In the genomic region with DNA sequence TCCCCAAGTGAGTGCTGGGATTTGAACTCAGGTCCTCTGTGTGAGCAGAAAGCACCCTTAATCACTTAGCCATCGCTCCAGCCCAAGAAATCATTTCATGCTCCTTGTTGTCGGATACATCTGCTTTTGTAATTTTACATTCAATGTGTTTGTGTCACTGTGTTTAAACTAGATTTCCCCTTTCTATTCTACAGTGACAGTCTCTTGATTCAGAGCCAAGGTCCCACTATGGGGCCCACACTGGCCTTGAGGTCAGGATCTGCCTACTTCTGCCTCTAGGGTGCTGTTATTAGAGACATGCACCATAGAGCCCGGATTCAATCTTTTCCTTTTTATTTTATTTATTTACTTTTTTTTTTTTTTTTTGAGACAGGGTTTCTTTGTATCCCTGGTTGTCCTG, we compare ENCODE assay signal across 24 mouse cellular contexts. TPM values are rescaled to one million over a fixed set of nuclear protein-coding genes. Genes with fewer than 3 reads are reported as not detected.
DNase-seq lines count a peak whose midpoint lies in the region; ATAC-seq lines count a peak whose summit lies in the region.
"Had no signal": no experiment of that assay in that cellular context is flagged by ENCODE, and none has a peak within 500 bp of the region (broad histone marks: within the 10 kb centered on the region; RNA-seq: fewer than 3 reads in every experiment).

No protein-coding gene starts in this region.

- no peaks in the 10 kb centered on the region for H3K4me1 ChIP-seq in heart, embryonic 12.5 days (replicated peaks)
- H3K4me1 ChIP-seq: embryonic facial prominence, embryonic 13.5 days; embryonic facial prominence, embryonic 15.5 days; forebrain, embryonic 10.5 days had no signal

- WGBS in heart, embryonic 12.5 days, result 82% methylated on average over 3 of the region's 3 CpGs

- H3K27ac ChIP-seq in heart, embryonic 12.5 days (ENCODE audit: poor library complexity, severe bottlenecking), result no peak overlapping the region
- H3K27ac ChIP-seq: embryonic facial prominence, embryonic 13.5 days; embryonic facial prominence, embryonic 15.5 days; forebrain, embryonic 10.5 days had no signal

- DNase-seq in adrenal gland, postnatal 36 days, result peak; percentile 7 to 17
- no peak for DNase-seq in adrenal gland, postnatal 10 days
- DNase-seq in heart, adult 11 months, result peak; percentile 52
- DNase-seq in testis, postnatal 10 days (ENCODE audit: low spot score), result peak; percentile 22
- DNase-seq in testis, postnatal 14 days (ENCODE audit: low spot score), result no peak
- DNase-seq: adrenal gland, postnatal 14 days; cerebellum, adult 11 months; cerebellum, adult 18-20 months; cerebellum, adult 8-10 months; cerebellum, adult 9-11 months; cerebellum, postnatal 14 days; cerebellum, postnatal 36 days; embryo, embryonic 11 days had no signal

- H3K9ac ChIP-seq in heart, embryonic 12.5 days, result no peak overlapping the region
- H3K9ac ChIP-seq: embryonic facial prominence, embryonic 13.5 days; embryonic facial prominence, embryonic 15.5 days had no signal

- 0 out of 2 replicates have a peak, but pooled peaks cover 6% of the 10 kb centered on the region for H3K27me3 ChIP-seq in heart, embryonic 12.5 days (replicated peaks)
- H3K27me3 ChIP-seq: embryonic facial prominence, embryonic 13.5 days; embryonic facial prominence, embryonic 15.5 days had no signal

- no peaks in the 10 kb centered on the region for H3K36me3 ChIP-seq in heart, embryonic 12.5 days
- H3K36me3 ChIP-seq: embryonic facial prominence, embryonic 13.5 days; embryonic facial prominence, embryonic 15.5 days; forebrain, embryonic 10.5 days had no signal

- H3K4me3 ChIP-seq in heart, embryonic 12.5 days, result no peak overlapping the region
- H3K4me3 ChIP-seq: embryonic facial prominence, embryonic 13.5 days; embryonic facial prominence, embryonic 15.5 days; erythroblast, embryonic 14.5 days; forebrain, embryonic 10.5 days had no signal

- ATAC-seq in heart, embryonic 12.5 days (ENCODE audit: insufficient number of reproducible peaks, low FRiP score), result no peak
- ATAC-seq: forebrain, embryonic 14.5 days; forebrain, embryonic 16.5 days had no signal

- no peaks in the 10 kb centered on the region for H3K9me3 ChIP-seq in heart, embryonic 12.5 days (replicated peaks)
- H3K9me3 ChIP-seq: embryonic facial prominence, embryonic 13.5 days; embryonic facial prominence, embryonic 15.5 days; forebrain, embryonic 10.5 days had no signal

- H3K4me2 ChIP-seq in heart, embryonic 12.5 days, result no peak overlapping the region
- H3K4me2 ChIP-seq: embryonic facial prominence, embryonic 13.5 days; embryonic facial prominence, embryonic 15.5 days had no signal

RNA-seq across cellular contexts. Expression of gene Gpa33, which starts 43.0 kb away (rescaled TPM):
- total RNA-seq in adrenal gland, postnatal 36 days (2021), result under 1 TPM; 0.10 to 0.23 TPM
- under 1 TPM in 1 of 2 experiments, not detected in 1; 0.18 TPM for total RNA-seq in adrenal gland, postnatal 10 days (2021)
- polyA plus RNA-seq in heart, embryonic 12.5 days (2016; fragmentation: Nextera tagmentation; extraction: Ambion mirVana), result 0.10 and 0.15 TPM in 2 replicates
- total RNA-seq: adrenal gland, postnatal 14 days; common myeloid progenitor, adult 5-6 weeks; MEL had no signal
- polyA plus RNA-seq: erythroblast, embryonic 14.5 days; forebrain, embryonic 14.5 days; forebrain, embryonic 16.5 days; frontal cortex, adult 2 months had no signal

RNA-seq across cellular contexts. Expression of gene Dusp27, which starts 45.3 kb away (rescaled TPM):
- total RNA-seq in adrenal gland, postnatal 36 days (2021), result under 1 TPM; 0.07 to 0.10 TPM
- total RNA-seq in adrenal gland, postnatal 10 days (2021), result 1 to 10 TPM; 2.0 to 7.0 TPM
- polyA plus RNA-seq in heart, embryonic 12.5 days (2016; fragmentation: Nextera tagmentation; extraction: Ambion mirVana), result 65.9 and 68.8 TPM in 2 replicates
- total RNA-seq: adrenal gland, adult 18-20 months; common myeloid progenitor, adult 5-6 weeks; MEL had no signal
- polyA plus RNA-seq: erythroblast, embryonic 14.5 days had no signal

Comparison
In these comparisons a context has a peak if more than half of its experiments do, and no peak if none do; other contexts are left out.
1. DNase-seq: peak in adrenal gland, postnatal 36 days (2 of 2), heart, adult 11 months (single experiment) and testis, postnatal 10 days (single experiment); none in adrenal gland, postnatal 10 days (single experiment) and testis, postnatal 14 days (single experiment).